Mouse (Mus musculus) kidney, embryonic 14.5 days (tissue): ENCODE data around the gene Esrra. TPM values are rescaled to one million over a fixed set of nuclear protein-coding genes. Genes with fewer than 3 reads are reported as not detected.
"Not testable (repeated sequence)": the region's sequence is repeated elsewhere in the genome, so short reads cannot be mapped to it uniquely, and the experiment has no call there.

Source experiments
- ATAC-seq: fragments of 200-750 bp; cut with Nextera tagmentation; 2 replicates; pipeline ENCODE4 v1.8.0; 2017; ENCODE audit warnings: moderate number of reproducible peaks, mild to moderate bottlenecking, moderate TSS enrichment, moderate library complexity; ENCODE audit not compliant: low FRiP score, low TSS enrichment
- H3K27ac ChIP-seq: fragments of 300-500 bp; sonication (generic); 2 replicates; pipeline ENCODE4 v1.5.1; 2014; ENCODE audit warnings: low read depth, mild to moderate bottlenecking, low read length, moderate library complexity, mixed read lengths
- H3K27me3 ChIP-seq: fragments of 300-500 bp; sonication (generic); 2 replicates; pipeline ENCODE4 v1.6.1; 2014; ENCODE audit warnings: mild to moderate bottlenecking, low read length; ENCODE audit not compliant: control insufficient read depth, insufficient read depth
- H3K36me3 ChIP-seq: fragments of 300-500 bp; sonication (generic); 2 replicates; pipeline ENCODE4 v1.6.1; 2014; ENCODE audit warnings: low read length, mixed read lengths; ENCODE audit not compliant: control insufficient read depth, insufficient read depth
- H3K4me1 ChIP-seq: fragments of 300-500 bp; sonication (generic); 2 replicates; pipeline ENCODE4 v1.6.1; 2014; ENCODE audit warnings: low read length, mixed read lengths; ENCODE audit not compliant: control insufficient read depth, insufficient read depth
- H3K4me2 ChIP-seq: fragments of 300-500 bp; sonication (generic); replicated peaks from 2 replicates; pipeline ENCODE4 v1.6.1; 2014; ENCODE audit warnings: low read depth, mild to moderate bottlenecking, low read length
- H3K4me3 ChIP-seq: fragments of 300-500 bp; sonication (generic); 2 replicates; pipeline ENCODE4 v1.5.1; 2014; ENCODE audit warnings: mild to moderate bottlenecking, low read length
- H3K9ac ChIP-seq: fragments of 300-500 bp; sonication (generic); 2 replicates; pipeline ENCODE4 v1.6.1; 2014; ENCODE audit warnings: low read depth, mild to moderate bottlenecking, low read length, moderate library complexity
- H3K9me3 ChIP-seq: fragments of 300-500 bp; sonication (generic); 2 replicates; pipeline ENCODE4 v1.6.1; 2016; ENCODE audit warnings: low read length; ENCODE audit not compliant: control insufficient read depth
- WGBS: fragments of 180-500 bp; shearing (Covaris S2); extraction: QIAGEN DNeasy Blood & Tissue Kit; methylation state at CpG from one replicate; pipeline ENCODE4 v1.1.7; 2014; 5-methylcytosine and 5-hydroxymethylcytosine counted together
- polyA plus RNA-seq: library from polyadenylated mRNA; unstranded; fragments of >200 nt; fragmentation: Nextera tagmentation; extraction: Ambion mirVana; gene quantifications from 2 replicates; pipeline ENCODE4 v1.2.1, GENCODE M21; 2014

The Esrra gene
- polyA plus RNA-seq, 1 experiment from 2014 or later: 5.2 TPM

DNA sequence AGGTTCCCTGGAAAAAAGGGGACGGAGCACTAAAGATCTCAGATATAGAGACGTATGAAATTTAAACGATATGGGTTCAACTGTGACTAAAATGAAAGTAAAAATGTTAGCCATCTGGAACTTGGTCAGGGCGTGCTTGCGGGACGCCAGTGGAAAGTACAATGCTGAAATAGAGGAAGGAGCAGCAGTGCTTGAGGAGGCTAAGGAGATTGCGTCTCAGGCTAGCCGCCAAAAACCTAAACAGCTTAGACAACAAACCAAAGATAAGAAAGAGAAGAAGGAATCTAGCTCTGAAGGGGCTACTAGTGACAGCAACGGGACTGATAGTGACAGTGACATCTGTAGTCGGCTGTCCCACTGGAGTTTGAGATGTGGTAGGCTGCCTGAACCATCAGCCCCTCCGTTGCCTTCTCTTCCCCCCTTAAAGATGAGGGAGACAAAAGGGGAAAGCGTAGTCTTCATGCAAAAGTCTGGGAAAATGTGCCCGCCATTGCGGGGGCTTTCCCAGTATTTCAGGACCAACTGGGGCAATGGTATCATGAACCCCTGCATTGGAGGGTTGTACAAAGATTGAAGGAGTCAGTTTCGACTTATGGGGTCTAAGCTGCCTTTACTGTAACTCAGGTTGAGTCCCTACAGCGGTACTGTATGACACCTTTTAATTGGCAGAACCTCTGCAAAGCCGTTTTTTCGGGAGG is 25.9 kb downstream of the Esrra start:
- WGBS: 93% methylated on average over 18 of the region's 18 CpGs
- H3K4me3 ChIP-seq, H3K4me2 ChIP-seq, ATAC-seq, H3K9ac ChIP-seq, H3K27ac ChIP-seq, H3K27me3 ChIP-seq, H3K36me3 ChIP-seq, H3K4me1 ChIP-seq, H3K9me3 ChIP-seq: not testable (repeated sequence)

- Histone ChIP-seq H3K9me3 (no peaks in the 10 kb centered on the region), H3K36me3 (no peaks in the 10 kb centered on the region), H3K27me3 (no peaks in the 10 kb centered on the region; the same call in 1 of the 2 replicates), H3K4me1 (no peaks in the 10 kb centered on the region), H3K27ac (no peak overlapping the region), H3K4me3 (no peak overlapping the region), H3K4me2 (no peak overlapping the region), H3K9ac (no peak overlapping the region)
- no peak for ATAC-seq
- 95% methylated on average over 14 of the region's 14 CpGs for WGBS
Measured at GRCm38 (mm10) chr19:6893731-6894451, 27.7 kb downstream of the Esrra start.

- H3K4me1 ChIP-seq: no peaks in the 10 kb centered on the region
- H3K27me3 ChIP-seq: no peaks in the 10 kb centered on the region
- no peak overlapping the region for H3K9ac ChIP-seq
- no peak overlapping the region for H3K27ac ChIP-seq
- no peaks in the 10 kb centered on the region for H3K36me3 ChIP-seq
- H3K4me3 ChIP-seq: no peak overlapping the region
- ATAC-seq: no peak
- no peaks in the 10 kb centered on the region for H3K9me3 ChIP-seq
- WGBS: 34% methylated on average over 4 of the region's 4 CpGs
- no peak overlapping the region for H3K4me2 ChIP-seq
Measured at GRCm38 (mm10) chr19:6892512-6892911, 29.1 kb downstream of the Esrra start.

- Histone ChIP-seq H3K27ac (no peak overlapping the region), H3K4me2 (no peak overlapping the region), H3K4me3 (no peak overlapping the region), H3K9ac (no peak overlapping the region), H3K36me3 (no peaks in the 10 kb centered on the region), H3K4me1 (no peaks in the 10 kb centered on the region), H3K27me3 (no peaks in the 10 kb centered on the region), H3K9me3 (peaks cover 3% of the 10 kb centered on the region; the same call in 1 of the 2 replicates)
- WGBS: 90% methylated on average over 4 of the region's 4 CpGs
- ATAC-seq: no peak
Measured at GRCm38 (mm10) chr19:6877965-6878364, 43.6 kb downstream of the Esrra start.

- Histone ChIP-seq H3K4me1 (0 out of 2 replicates have a peak, but pooled peaks cover 3% of the 10 kb centered on the region), H3K9me3 (peaks cover 3% of the 10 kb centered on the region; the same call in 1 of the 2 replicates), H3K27me3 (no peaks in the 10 kb centered on the region), H3K27ac (no peak overlapping the region), H3K4me2 (no peak overlapping the region), H3K9ac (no peak overlapping the region), H3K36me3 (no peaks in the 10 kb centered on the region), H3K4me3 (no peak overlapping the region)
- ATAC-seq: no peak
Measured at GRCm38 (mm10) chr19:6876799-6877198, 44.8 kb downstream of the Esrra start.

DNA sequence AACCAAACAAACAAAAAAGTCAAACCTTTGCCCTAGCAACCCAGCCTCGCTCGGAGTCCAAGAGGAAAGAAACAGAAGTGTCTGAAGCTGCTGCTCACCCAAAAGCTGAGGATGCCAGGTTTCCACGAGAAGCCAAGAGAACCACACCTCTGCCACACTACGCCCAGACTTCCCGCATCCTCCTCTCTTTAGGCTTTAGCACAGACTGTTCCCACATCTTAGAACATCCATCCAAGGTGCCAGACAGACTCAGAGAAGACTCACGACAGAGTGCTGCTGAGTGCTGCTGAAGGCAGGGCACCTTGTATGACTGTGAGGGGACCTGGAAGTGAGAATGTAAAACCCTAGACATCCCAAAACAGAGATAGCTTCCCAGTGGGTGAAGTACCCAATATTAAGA is 45.8 kb downstream of the Esrra start:
- no peak overlapping the region for H3K27ac ChIP-seq
- H3K36me3 ChIP-seq: no peaks in the 10 kb centered on the region
- H3K27me3 ChIP-seq: no peaks in the 10 kb centered on the region
- H3K9me3 ChIP-seq: peaks cover 3% of the 10 kb centered on the region; the same call in 1 of the 2 replicates
- ATAC-seq: no peak
- H3K4me2 ChIP-seq: no peak overlapping the region
- no peak overlapping the region for H3K9ac ChIP-seq
- H3K4me1 ChIP-seq: 0 out of 2 replicates have a peak, but pooled peaks cover 6% of the 10 kb centered on the region
- 87% methylated on average over 6 of the region's 6 CpGs for WGBS
- no peak overlapping the region for H3K4me3 ChIP-seq

GRCm38 (mm10) chr19:6874257-6874656 is 47.4 kb downstream of the Esrra start:
- H3K9me3 ChIP-seq: no peaks in the 10 kb centered on the region
- no peak overlapping the region for H3K4me2 ChIP-seq
- no peaks in the 10 kb centered on the region for H3K27me3 ChIP-seq
- ATAC-seq: no peak
- H3K9ac ChIP-seq: no peak overlapping the region
- 74% methylated on average over 1 of the region's 1 CpGs for WGBS
- no peak overlapping the region for H3K4me3 ChIP-seq
- no peaks in the 10 kb centered on the region for H3K36me3 ChIP-seq
- H3K4me1 ChIP-seq: 0 out of 2 replicates have a peak, but pooled peaks cover 9% of the 10 kb centered on the region
- H3K27ac ChIP-seq: no peak overlapping the region

- no peak for ATAC-seq
- Histone ChIP-seq H3K4me2 (no peak overlapping the region), H3K36me3 (no peaks in the 10 kb centered on the region), H3K27ac (no peak overlapping the region), H3K9me3 (no peaks in the 10 kb centered on the region), H3K4me3 (no peak overlapping the region), H3K4me1 (0 out of 2 replicates have a peak, but pooled peaks cover 9% of the 10 kb centered on the region), H3K27me3 (no peaks in the 10 kb centered on the region), H3K9ac (no peak overlapping the region)
- whole genome bisulfite sequencing: 74% methylated on average over 3 of the region's 3 CpGs
Measured at GRCm38 (mm10) chr19:6872701-6873100, 48.9 kb downstream of the Esrra start.
